Mouse (Mus musculus) adipose tissue, adult 10 weeks (tissue): ENCODE measurements around the gene Gm2a. TPM values are rescaled to one million over a fixed set of nuclear protein-coding genes. Genes with fewer than 3 reads are reported as not detected.

Source experiments
- polyA plus RNA-seq: library from polyadenylated mRNA; stranded (reverse); fragments of 350-450 nt; fragmentation: Illumina TruSeq; extraction: RNeasy Lipid Tissue Mini Kit (QIAGEN cat#74804); gene quantifications from one replicate; pipeline ENCODE4 v1.2.3, GENCODE M21; 2014; ENCODE audit warnings: low read depth, low replicate concordance

Gene Gm2a
- polyA plus RNA-seq = 64.6 TPM

DNA sequence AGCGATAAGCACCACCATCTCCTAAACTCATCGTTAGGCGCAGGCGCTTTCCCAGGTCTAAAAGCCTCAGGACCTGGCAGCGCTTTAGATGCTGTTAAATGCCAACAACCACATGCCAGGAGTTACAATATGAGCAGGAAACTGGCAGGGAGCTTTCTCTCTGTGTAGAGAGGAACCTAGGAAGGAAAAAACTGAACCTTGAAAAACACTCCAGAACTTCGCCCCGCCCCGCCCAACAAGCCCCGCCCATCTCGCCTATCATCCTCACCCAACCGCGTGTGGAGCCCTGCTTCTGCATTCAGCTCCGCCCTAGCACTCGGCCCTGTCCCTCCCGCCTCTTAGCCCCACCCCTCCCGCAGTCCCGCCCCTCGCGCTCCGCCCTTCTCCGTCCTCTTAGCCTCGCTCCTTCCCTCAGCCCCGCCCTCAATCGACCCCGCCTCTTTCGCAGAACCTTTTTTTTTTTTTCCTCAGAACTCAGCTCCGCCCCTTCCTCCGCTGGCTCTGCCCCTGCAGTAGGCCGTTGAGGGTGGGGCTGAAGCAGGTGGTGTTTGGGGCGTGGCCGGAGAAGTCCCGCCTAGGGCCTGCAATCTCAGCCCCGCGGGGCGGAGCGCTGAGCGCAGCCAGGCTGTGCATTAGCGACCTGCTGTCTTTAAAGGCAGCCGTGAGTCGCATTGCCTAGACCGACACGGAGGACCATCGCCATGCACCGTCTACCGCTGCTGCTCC, at the start of gene Gm2a:
Gene Gm2a (plus strand): TSS at position 653 of the 726 bp plus-strand sequence.

DNA sequence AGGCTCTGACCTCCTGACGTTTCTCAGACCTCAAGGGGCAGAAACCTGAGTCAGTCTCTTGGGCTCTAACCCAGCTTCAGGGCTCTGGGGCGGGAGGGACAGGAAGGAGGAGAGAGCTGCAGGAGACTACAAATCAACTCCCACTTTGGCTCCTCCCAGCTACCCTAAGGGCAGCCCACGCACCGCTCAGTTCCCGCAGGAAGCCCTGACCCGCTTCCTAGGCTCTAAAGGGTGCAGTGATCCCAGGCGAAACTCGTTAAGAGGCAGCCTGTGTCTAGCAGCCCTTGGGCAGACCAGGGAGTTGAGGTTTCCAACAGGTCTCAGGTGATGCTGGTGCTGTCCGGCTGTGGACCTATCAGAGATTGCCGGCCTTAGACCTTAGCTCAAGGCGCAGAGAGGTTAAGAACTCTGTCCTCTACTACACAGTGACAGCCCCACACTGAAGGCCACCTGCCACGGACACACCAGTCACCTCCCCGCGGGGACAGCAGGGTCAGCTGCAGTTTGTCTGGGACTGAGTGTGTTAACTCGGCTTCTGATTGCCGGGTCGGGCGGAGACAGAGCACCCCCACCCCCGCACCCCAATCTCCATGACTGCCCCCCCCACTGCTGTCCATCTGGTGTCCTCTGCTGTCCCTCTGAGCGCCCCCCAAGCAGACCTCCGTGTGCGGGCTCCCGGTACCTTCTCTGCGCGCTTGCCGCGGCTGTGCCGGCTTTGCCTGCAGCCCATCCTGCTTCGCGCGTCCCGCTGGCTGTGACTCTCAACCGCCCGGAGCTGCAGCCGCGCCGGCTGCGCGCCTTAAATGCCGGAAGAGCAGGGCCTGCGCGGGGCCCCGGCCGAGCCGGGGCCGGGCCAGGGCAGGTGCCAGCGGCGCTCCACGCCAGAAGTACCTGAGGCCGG, 20.3 kb upstream of the Gm2a start, which contains the start of gene Ccdc69:
Gene Ccdc69 (minus strand): TSS at position 801 of the 901 bp plus-strand sequence.

GRCm38 (mm10) chr11:55151608-55152007, 53.7 kb downstream of the Gm2a start, which contains the start of gene Slc36a3:
TSS of gene Slc36a3 (minus strand) at chr11:55151708.

Other genes starting within 250 kb of the Gm2a start
- gene Lyrm7, start 237.2 kb upstream of the Gm2a start, polyA plus RNA-seq = 2.9 TPM
- 375 TPM for gene Hint1, start 231.7 kb upstream of the Gm2a start, polyA plus RNA-seq
- gene Gpx3, start 195.7 kb upstream of the Gm2a start, polyA plus RNA-seq = 2,148 TPM
- 33.6 TPM for gene Tnip1, start 135.2 kb upstream of the Gm2a start, polyA plus RNA-seq
- gene Anxa6, start 64.7 kb upstream of the Gm2a start, polyA plus RNA-seq = 193 TPM
- gene Ccdc69, start 20.0 kb upstream of the Gm2a start, polyA plus RNA-seq = 15.3 TPM
- 0.24 TPM for gene Slc36a3, start 53.6 kb downstream of the Gm2a start, polyA plus RNA-seq
- 40.2 TPM for gene Slc36a2, start 87.0 kb downstream of the Gm2a start, polyA plus RNA-seq
- gene Slc36a1, start 106.2 kb downstream of the Gm2a start, polyA plus RNA-seq = 6.8 TPM
- gene Fat2, start 238.4 kb downstream of the Gm2a start, polyA plus RNA-seq = 1.4 TPM